ENCODE assay signal across 8 mouse cellular contexts in the genomic region with DNA sequence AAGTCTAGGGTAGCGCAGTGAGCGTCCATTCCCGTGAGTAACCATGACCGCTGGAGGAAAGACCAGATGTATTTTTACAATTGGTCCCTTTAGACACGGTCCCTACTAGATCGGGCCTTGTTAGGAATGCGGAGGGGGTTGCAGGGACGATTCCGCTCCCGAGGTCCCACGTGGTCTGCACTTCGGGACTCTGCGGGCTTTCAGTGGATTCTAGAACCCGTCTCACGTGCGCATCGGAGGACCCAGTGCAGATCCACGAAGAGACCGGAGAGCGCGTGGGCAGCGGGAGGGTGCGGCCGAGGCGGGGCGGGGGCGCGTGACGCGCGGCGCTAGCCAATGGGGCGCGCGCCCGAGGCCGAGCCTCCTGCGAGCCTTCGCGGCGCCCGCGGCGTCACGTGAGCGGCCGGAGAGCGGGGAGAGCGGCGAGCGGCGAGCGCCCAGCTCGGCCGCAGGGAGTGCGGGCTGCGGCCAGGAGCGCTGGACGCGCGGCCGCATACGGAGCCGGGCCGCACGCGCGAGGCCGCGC. TPM values are rescaled to one million over a fixed set of nuclear protein-coding genes. Genes with fewer than 3 reads are reported as not detected.
DNase-seq lines count a peak whose midpoint lies in the region; ATAC-seq and TF ChIP-seq lines count a peak whose summit lies in the region.

Gene Klf15, plus strand, starts transcription at position 396 of the 526 bp plus-strand sequence.

- peaks cover 8% of the 10 kb centered on the region; the same call in 1 of the 2 replicates for H3K4me1 ChIP-seq in hindbrain, embryonic 11.5 days (replicated peaks; ENCODE audit: control insufficient read depth, insufficient read depth, low read length)
- peaks cover 29% of the 10 kb centered on the region for H3K4me1 ChIP-seq in lung, adult 2 months (ENCODE audit: control insufficient read depth, insufficient read depth, low read length)

- peak within 1 kb of the TSS; percentile 62 for H3K9ac ChIP-seq in hindbrain, embryonic 11.5 days (ENCODE audit: low read depth, low read length)

- TF ChIP-seq CTCF in lung, adult 2 months (IDR thresholded peaks at IDR 0.05; ENCODE audit: insufficient read depth, low read length), result no peak

- DNase-seq in adrenal gland, adult 18-20 months (ENCODE audit: low spot score in 2 of 2), result peak; percentile 87 to 90
- DNase-seq in cerebellum, postnatal 36 days, result peak; percentile 76 to 86
- DNase-seq in frontal cortex, postnatal 36 days (ENCODE audit: low spot score in 2 of 2), result peak; percentile 77 to 90
- peak; percentile 86 for DNase-seq in hindbrain, embryonic 11.5 days (ENCODE audit: low spot score)
- peak; percentile 86 for DNase-seq in layer of hippocampus, adult 9-11 months
- peak; percentile 78 for DNase-seq in lung, adult 2 months
- peak; percentile 84 for DNase-seq in ovary, postnatal 36 days (ENCODE audit: low spot score)

- ATAC-seq in hindbrain, embryonic 11.5 days (ENCODE audit: low FRiP score), result peak; percentile 81
- ATAC-seq in inflammation-experienced regulatory T-cells, adult 6 months, result no peak

- H3K27me3 ChIP-seq in hindbrain, embryonic 11.5 days (ENCODE audit: control insufficient read depth, insufficient read depth, low read length), result peaks cover 10% of the 10 kb centered on the region; the same call in 1 of the 2 replicates

- H3K4me2 ChIP-seq in hindbrain, embryonic 11.5 days (replicated peaks; ENCODE audit: low read depth, low read length), result peak within 1 kb of the TSS; percentile 100

- H3K27ac ChIP-seq in hindbrain, embryonic 11.5 days (ENCODE audit: low read depth, low read length), result no peak within 1 kb of the TSS

- no peaks in the 10 kb centered on the region for H3K36me3 ChIP-seq in hindbrain, embryonic 11.5 days (ENCODE audit: control insufficient read depth, insufficient read depth, low read length)

- H3K9me3 ChIP-seq in hindbrain, embryonic 11.5 days (ENCODE audit: control insufficient read depth, low read length), result no peaks in the 10 kb centered on the region

- H3K4me3 ChIP-seq in hindbrain, embryonic 11.5 days (ENCODE audit: low read depth, low read length), result peak within 1 kb of the TSS; percentile 61
- peak within 1 kb of the TSS; percentile 88 for H3K4me3 ChIP-seq in lung, adult 2 months (replicated peaks; ENCODE audit: extremely low read depth, low read depth, low read length)

- peak; percentile 49; the same call in 1 of the 2 replicates for TF ChIP-seq POLR2A in lung, adult 2 months (IDR thresholded peaks at IDR 0.05; ENCODE audit: borderline replicate concordance, extremely low read depth, low read depth, low read length)

- under 1% methylated on average over 29 of the region's 70 CpGs for WGBS in hindbrain, embryonic 11.5 days
- 1% methylated on average over 68 of the region's 70 CpGs for WGBS in lung, adult 2 months

RNA-seq across cellular contexts. Expression of gene Klf15, which starts in this region (rescaled TPM):
- total RNA-seq in adrenal gland, adult 18-20 months (2021), result 10 to 100 TPM; 32.2 to 52.2 TPM
- polyA plus RNA-seq in hindbrain, embryonic 11.5 days (2014; fragmentation: Nextera tagmentation; extraction: Ambion mirVana), result 1.9 and 3.6 TPM in 2 replicates
- 55.7 and 145 TPM in 2 replicates for polyA plus RNA-seq in lung, adult 2 months (2012; rRNA removed)
- polyA plus RNA-seq in inflammation-experienced regulatory T-cells, adult 6 months (2017; shearing (Covaris generic)), result not detected

Comparison
In these comparisons a context has a peak if more than half of its experiments do, and no peak if none do; other contexts are left out.
1. RNA of gene Klf15 (polyA plus RNA-seq): 55.7 to 145 TPM in lung, adult 2 months; 1.9 to 3.6 TPM in hindbrain, embryonic 11.5 days and not detected in inflammation-experienced regulatory T-cells, adult 6 months; every median in the first group is over 10 times any median in the second.
2. Peak in every context shown above with its lines, with median percentiles within 50 percentile points of each other: DNase-seq.